Mouse (Mus musculus) cortical plate, adult 2 months (tissue): ENCODE data around the gene 1810010H24Rik. TPM values are rescaled to one million over a fixed set of nuclear protein-coding genes. Genes with fewer than 3 reads are reported as not detected.

Source experiments
- H3K27ac ChIP-seq: fragments of 200-500 bp; 2 replicates; pipeline ENCODE4 v1.5.1; 2012; ENCODE audit warnings: low read length, control low read depth, inconsistent platforms; ENCODE audit not compliant: insufficient read depth
- H3K4me1 ChIP-seq: fragments of 200-500 bp; 2 replicates; pipeline ENCODE4 v1.6.1; 2011; ENCODE audit warnings: low read length; ENCODE audit not compliant: control insufficient read depth, insufficient read depth
- H3K4me3 ChIP-seq: fragments of 200-500 bp; 2 replicates; pipeline ENCODE4 v1.5.1; 2011; ENCODE audit warnings: mild to moderate bottlenecking, low read length, control low read depth; ENCODE audit not compliant: insufficient read depth
- CTCF ChIP-seq: fragments of 200-500 bp; IDR thresholded peaks from 2 replicates; pipeline ENCODE4 v1.5.1; 2011; ENCODE audit warnings: mild to moderate bottlenecking, control low read depth, low read length; ENCODE audit not compliant: insufficient read depth; ENCODE audit errors: extremely low read depth
- POLR2A ChIP-seq: fragments of 200-500 bp; IDR thresholded peaks from 2 replicates; pipeline ENCODE4 v1.6.1; 2011; ENCODE audit warnings: mild to moderate bottlenecking, low read length, control low read depth; ENCODE audit not compliant: insufficient read depth; ENCODE audit errors: extremely low read depth
- polyA plus RNA-seq: library from polyadenylated mRNA; depleted of rRNA; stranded (reverse); fragments of >200 nt; gene quantifications from 2 replicates; pipeline ENCODE4 v1.2.3, GENCODE M21; 2012

The 1810010H24Rik gene
- polyA plus RNA-seq, 1 experiment, result 3.8 TPM

- no peak for TF ChIP-seq POLR2A
- TF ChIP-seq CTCF, result no peak
- H3K4me1 ChIP-seq, result 0 out of 2 replicates have a peak, but pooled peaks cover 1% of the 10 kb centered on the region
- no peak overlapping the region for H3K27ac ChIP-seq
- H3K4me3 ChIP-seq, result peak overlapping the region; percentile 71; the same call in 1 of the 2 replicates
These were observed 27.5 kb upstream of the 1810010H24Rik start for GRCm38 (mm10) chr11:106997976-106998375.

DNA sequence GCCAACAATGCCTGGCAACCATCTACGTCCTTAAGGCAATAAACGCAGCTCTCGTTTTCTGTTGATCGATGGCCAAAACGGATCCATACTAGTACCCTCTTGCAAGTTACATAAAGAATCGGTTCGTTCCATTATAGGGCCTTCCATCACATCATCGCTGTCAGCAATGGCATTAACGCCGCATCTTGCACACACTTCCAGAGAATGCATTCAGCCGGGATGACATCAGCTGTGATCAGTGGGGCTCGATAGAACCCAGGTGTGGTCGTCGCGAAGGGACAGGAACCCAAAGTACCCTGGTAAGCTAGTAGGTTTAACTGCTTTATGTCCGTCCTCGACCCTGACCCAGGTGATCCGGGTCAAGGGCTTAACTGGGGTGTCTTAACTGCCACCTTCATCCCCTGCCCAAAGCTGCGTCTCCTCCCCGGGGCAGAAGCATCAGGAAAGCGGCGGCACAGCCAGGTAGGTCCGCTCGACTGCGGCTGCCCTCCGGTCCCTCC lies 26.8 kb upstream of the 1810010H24Rik start:
- Histone ChIP-seq H3K4me1 (0 out of 2 replicates have a peak, but pooled peaks cover 1% of the 10 kb centered on the region), H3K27ac (no peak overlapping the region), H3K4me3 (peak overlapping the region; percentile 71)
- no peak for TF ChIP-seq CTCF
- no peak for TF ChIP-seq POLR2A

- H3K4me3 ChIP-seq, result peak within 1 kb of the TSS; percentile 71
- TF ChIP-seq CTCF (no peak), POLR2A (peak; percentile 97)
- H3K27ac ChIP-seq, result peak within 1 kb of the TSS; percentile 79; the same call in 1 of the 2 replicates
- 0 out of 2 replicates have a peak, but pooled peaks cover 1% of the 10 kb centered on the region for H3K4me1 ChIP-seq
These were observed 26.1 kb upstream of the 1810010H24Rik start, which contains the start of gene Kpna2 for GRCm38 (mm10) chr11:106999151-106999948. Gene Kpna2 (minus strand): TSS chr11:106999541.

DNA sequence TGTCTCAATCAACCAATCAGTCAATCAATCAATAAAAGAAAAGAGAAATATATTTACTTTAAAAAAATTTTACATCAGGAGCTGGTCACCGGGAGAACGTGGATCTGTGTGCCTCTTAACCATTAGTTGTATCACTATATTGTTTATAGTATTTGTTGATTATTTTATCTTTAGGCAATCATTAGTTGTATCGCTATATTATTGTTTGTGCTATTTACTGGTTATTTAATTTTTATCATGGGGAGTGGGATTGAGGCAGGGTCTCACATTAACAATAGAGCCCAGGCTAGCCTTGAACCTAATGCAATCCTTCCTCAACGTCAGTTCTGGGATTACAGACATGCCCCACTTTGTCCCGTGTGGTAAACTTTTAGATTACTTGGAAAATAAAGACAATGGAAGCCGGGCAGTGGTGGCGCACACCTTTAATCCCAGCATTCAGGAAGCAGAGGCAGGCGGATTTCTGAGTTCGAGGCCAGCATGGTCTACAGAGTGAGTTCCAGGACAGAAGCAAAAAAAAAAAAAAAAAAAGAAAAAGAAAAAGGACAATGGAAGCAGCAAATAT lies 25.4 kb upstream of the 1810010H24Rik start:
- no peak for TF ChIP-seq CTCF
- TF ChIP-seq POLR2A, result no peak
- Histone ChIP-seq H3K4me1 (0 out of 2 replicates have a peak, but pooled peaks cover 1% of the 10 kb centered on the region), H3K4me3 (peak overlapping the region; percentile 71), H3K27ac (peak overlapping the region; percentile 79; the same call in 1 of the 2 replicates)

- TF ChIP-seq CTCF, result no peak
- TF ChIP-seq POLR2A, result no peak
- 0 out of 2 replicates have a peak, but pooled peaks cover 1% of the 10 kb centered on the region for H3K4me1 ChIP-seq
- no peak overlapping the region for H3K4me3 ChIP-seq
- H3K27ac ChIP-seq, result no peak overlapping the region
These were observed 23.5 kb upstream of the 1810010H24Rik start for GRCm38 (mm10) chr11:107001760-107002675.

- no peaks in the 10 kb centered on the region for H3K4me1 ChIP-seq
- no peak overlapping the region for H3K4me3 ChIP-seq
- TF ChIP-seq CTCF (no peak), POLR2A (no peak)
- no peak overlapping the region for H3K27ac ChIP-seq
These were observed 19.9 kb upstream of the 1810010H24Rik start for GRCm38 (mm10) chr11:107005538-107005937.

- TF ChIP-seq CTCF (no peak), POLR2A (no peak)
- H3K27ac ChIP-seq, result no peak overlapping the region
- H3K4me3 ChIP-seq, result no peak overlapping the region
- 0 out of 2 replicates have a peak, but pooled peaks cover 1% of the 10 kb centered on the region for H3K4me1 ChIP-seq
These were observed 15.0 kb upstream of the 1810010H24Rik start for GRCm38 (mm10) chr11:107010447-107010846.

- TF ChIP-seq POLR2A (no peak), CTCF (no peak)
- Histone ChIP-seq H3K4me3 (no peak overlapping the region), H3K4me1 (0 out of 2 replicates have a peak, but pooled peaks cover 1% of the 10 kb centered on the region), H3K27ac (no peak overlapping the region)
These were observed 14.3 kb upstream of the 1810010H24Rik start for GRCm38 (mm10) chr11:107011171-107011570.

DNA sequence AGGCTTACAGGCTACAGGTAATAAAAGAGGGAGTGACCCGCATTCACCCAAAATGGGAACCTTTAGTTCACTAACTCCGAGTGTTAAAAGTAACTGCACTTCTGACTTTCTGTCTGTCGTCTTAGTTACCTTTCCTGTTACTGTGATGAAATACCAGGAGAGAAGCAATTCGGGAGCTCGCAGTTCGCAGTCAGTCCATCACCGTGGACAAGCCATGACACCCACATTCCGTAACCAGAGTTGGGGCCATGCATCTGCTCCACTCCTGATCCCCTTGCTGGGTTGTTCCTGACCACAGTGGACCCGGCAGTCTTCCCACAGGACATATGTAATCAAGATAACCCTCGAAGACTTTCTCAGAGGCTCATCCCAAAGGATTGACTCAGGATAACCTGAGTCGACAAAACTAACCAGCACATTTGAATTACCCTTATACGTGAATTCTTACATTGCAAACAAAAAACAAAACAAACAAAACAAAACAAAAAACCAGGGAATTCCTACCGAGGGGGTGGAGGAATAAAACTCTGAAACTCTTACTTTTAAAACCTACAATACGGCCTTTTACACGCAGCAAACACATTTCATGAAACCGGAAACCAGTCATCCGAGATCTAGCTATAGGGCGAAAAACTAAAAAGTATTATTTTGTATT lies 13.7 kb upstream of the 1810010H24Rik start:
- TF ChIP-seq CTCF (no peak), POLR2A (no peak)
- 0 out of 2 replicates have a peak, but pooled peaks cover 1% of the 10 kb centered on the region for H3K4me1 ChIP-seq
- peak overlapping the region; percentile 53 for H3K4me3 ChIP-seq
- H3K27ac ChIP-seq, result peak overlapping the region; percentile 49
